In genomic region chr4:139001433-139001832, GRCm38 (mm10) we compare ENCODE assay signal across 10 mouse cellular contexts. TPM values are rescaled to one million over a fixed set of nuclear protein-coding genes. Genes with fewer than 3 reads are reported as not detected.
A peak's percentile ranks its signal among the peaks of the same experiment; 100 is the strongest.
DNase-seq lines count a peak whose midpoint lies in the region; TF ChIP-seq lines count a peak whose summit lies in the region.
"Had no signal": no experiment of that assay in that cellular context is flagged by ENCODE, and none has a peak within 500 bp of the region (broad histone marks: within the 10 kb centered on the region; RNA-seq: fewer than 3 reads in every experiment).

No protein-coding gene starts in this region.

- peak; percentile 74 for TF ChIP-seq CTCF in layer of hippocampus, adult 2 months (conservative IDR thresholded peaks at IDR 0.05)

- no peak for DNase-seq in layer of hippocampus, adult 2 months (ENCODE audit: low spot score in 2 of 2)
- no peak for DNase-seq in layer of hippocampus, adult 9-11 months
- DNase-seq in adrenal gland, adult 2 months: peak; percentile 63
- DNase-seq in embryo, embryonic 10.5 days (ENCODE audit: low spot score): peak; percentile 32
- DNase-seq in lung, adult 18-20 months: peak; percentile 29 to 38
- no peak for DNase-seq in layer of hippocampus, adult 8-10 months (ENCODE audit: low spot score in 2 of 2)
- no peak for DNase-seq in c-Kit-positive CD71-positive TER-119-positive erythroid progenitor cells, embryonic 14.5 days (ENCODE audit: low spot score)

- no peak overlapping the region for H3K4me3 ChIP-seq in layer of hippocampus, adult 2 months
- H3K4me3 ChIP-seq: hindbrain, embryonic 15.5 days; stomach, embryonic 15.5 days had no signal

- no peak overlapping the region for H3K27ac ChIP-seq in layer of hippocampus, adult 2 months
- H3K27ac ChIP-seq: hindbrain, embryonic 15.5 days; macrophage; stomach, embryonic 15.5 days had no signal

RNA-seq across cellular contexts. Expression of gene Tmco4, which starts 28.7 kb away (rescaled TPM):
- total RNA-seq in layer of hippocampus, adult 2 months (2021): 1 to 10 TPM; 1.6 to 4.2 TPM
- total RNA-seq in adrenal gland, adult 2 months (2021): 10 to 100 TPM; 13.2 to 17.0 TPM
- polyA plus RNA-seq in adrenal gland, adult 2 months (2012; rRNA removed): 14.4 and 15.4 TPM in 2 replicates
- 1 to 10 TPM; 2.3 to 5.4 (median 4.1) TPM for total RNA-seq in layer of hippocampus, adult 8-10 months (2022)

RNA-seq across cellular contexts. Expression of gene Rnf186, which starts 34.5 kb away (rescaled TPM):
- total RNA-seq in layer of hippocampus, adult 2 months (2021): not detected
- total RNA-seq in adrenal gland, adult 2 months (2021): not detected
- 0.10 TPM in 1 of 2 replicates, not detected in the other for polyA plus RNA-seq in adrenal gland, adult 2 months (2012; rRNA removed)
- not detected for total RNA-seq in layer of hippocampus, adult 8-10 months (2022)
- polyA plus RNA-seq: macrophage had no signal

Comparison
In these comparisons a context has a peak if more than half of its experiments do, and no peak if none do; other contexts are left out.
1. DNase-seq: peak in adrenal gland, adult 2 months (single experiment), embryo, embryonic 10.5 days (single experiment) and lung, adult 18-20 months (2 of 2); none in layer of hippocampus, adult 2 months (0 of 2), layer of hippocampus, adult 9-11 months (single experiment), layer of hippocampus, adult 8-10 months (0 of 2) and c-Kit-positive CD71-positive TER-119-positive erythroid progenitor cells, embryonic 14.5 days (single experiment).